Mouse (Mus musculus): ENCODE measurements at regions not wholly inside any gene's neighbourhood (a gene's known extent, or its start where the extent isn't known, plus 50 kb on each side); places are given as distances from the start of the nearest gene placed in this dataset.

DNA sequence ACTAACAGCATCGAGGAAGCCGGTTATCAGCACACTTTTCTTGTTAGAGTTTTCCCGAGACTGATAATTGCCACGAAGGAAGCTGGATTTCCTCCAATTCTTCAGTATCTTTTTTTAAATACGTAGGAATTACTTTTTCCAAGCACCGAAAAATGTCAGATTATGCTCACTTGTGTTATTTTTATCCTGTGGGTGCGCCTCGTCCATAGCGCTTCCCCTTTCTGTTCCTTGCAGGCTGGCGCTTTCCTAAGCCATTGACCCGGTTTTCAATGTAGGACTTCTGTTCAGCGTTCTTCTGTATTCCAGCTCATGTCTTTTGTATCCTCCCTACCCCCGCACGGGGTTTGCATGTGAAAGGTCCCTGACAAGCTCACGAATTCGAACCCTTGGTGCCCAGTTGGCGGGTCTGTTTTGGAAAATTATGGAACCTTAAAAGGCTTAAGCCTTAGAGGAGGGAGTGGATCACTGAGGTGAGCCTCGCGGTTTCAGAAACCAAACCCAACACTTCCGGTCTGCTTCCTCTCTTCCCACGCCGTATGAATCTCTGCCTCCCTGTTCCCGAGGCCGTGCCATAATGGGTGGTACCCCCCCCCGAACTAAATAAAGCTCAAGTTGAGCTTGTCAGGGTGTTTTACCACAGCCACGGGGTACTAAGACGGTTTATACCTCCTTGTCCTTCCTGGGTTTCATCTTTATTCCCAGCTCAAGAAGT, 655.9 kb upstream of the Gm19410 start:
- TF ChIP-seq POLR2A (IDR thresholded peaks at IDR 0.05; ENCODE audit: low read depth, low read length) (no peak), CTCF (IDR thresholded peaks at IDR 0.05; ENCODE audit: borderline replicate concordance, insufficient read depth, low read length) (no peak)
